Mouse (Mus musculus): ENCODE data around the gene Srd5a3.

DNA sequence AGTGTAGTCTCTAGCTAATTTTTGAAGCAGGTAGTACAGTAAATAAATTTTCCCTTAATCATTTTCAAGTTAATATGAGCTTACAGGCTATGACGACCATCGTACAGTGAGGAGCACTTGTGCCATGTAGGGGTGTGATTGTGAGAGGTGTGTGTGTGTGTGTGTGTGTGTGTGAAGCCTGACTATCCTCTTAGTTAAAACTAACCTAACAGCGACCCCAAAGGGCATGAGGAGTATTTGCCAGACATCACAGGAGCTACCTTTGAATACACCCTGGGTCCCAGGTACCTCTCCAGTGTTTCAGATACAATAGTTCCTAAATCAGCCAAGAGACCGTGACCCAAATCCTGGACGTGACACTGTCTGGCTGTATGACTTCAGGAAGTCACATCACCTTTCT is 32.8 kb upstream of the Srd5a3 start:
- no peak for TF ChIP-seq POLR2A (IDR thresholded peaks at IDR 0.05; ENCODE audit: insufficient read length, low read depth)
- no peak for TF ChIP-seq POLR2AphosphoS2 (IDR thresholded peaks at IDR 0.05; ENCODE audit: insufficient read length, low read depth)
- no peak for TF ChIP-seq SRF (IDR thresholded peaks at IDR 0.05; ENCODE audit: control insufficient read depth, insufficient read length, low read depth)
- no peak for TF ChIP-seq MAX (IDR thresholded peaks at IDR 0.05; ENCODE audit: low read depth)
- no peak for TF ChIP-seq MYOG (IDR thresholded peaks at IDR 0.05; ENCODE audit: control insufficient read depth in 1 of 3, insufficient read depth in 1 of 3, insufficient read length in 2 of 3, low read depth in 2 of 3)

All from myocyte (in vitro differentiated cells).